Mouse (Mus musculus): ENCODE measurements around the gene Ap2s1.

DNA sequence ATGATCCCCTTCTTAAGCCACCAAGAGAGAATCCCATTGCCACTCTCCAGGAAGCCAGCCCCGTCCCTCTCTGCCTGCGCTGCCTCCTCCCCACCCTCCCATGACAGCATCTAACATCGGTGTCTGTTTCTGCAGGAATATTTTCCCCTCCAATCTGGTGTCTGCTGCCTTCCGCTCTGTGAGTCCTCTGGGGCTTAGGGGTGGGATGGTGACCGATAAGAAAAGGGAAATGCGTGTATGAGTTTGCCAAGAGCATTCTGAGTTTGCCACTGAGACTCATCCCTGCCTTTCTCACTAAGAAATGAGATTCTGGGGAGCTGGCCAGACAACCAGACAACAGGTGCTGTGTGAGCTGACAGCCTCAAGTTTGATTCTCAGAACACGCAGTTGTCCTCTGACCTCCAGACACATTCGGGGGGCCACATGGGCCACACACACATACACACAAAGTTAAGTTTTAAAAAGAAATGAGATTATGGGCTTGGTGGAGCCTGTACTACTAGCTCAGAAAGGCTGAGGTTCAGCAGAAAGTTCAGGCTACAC, 47.4 kb downstream of the Ap2s1 start:
- no peak for TF ChIP-seq CTCF (IDR thresholded peaks at IDR 0.05; ENCODE audit: low read depth, low read length)
- TF ChIP-seq EP300 (IDR thresholded peaks at IDR 0.05; ENCODE audit: insufficient read depth, low read depth, low read length): no peak
